Mouse (Mus musculus) megakaryocyte, embryonic 14.5 days (primary cell): ENCODE measurements around the gene Tmem229a. TPM values are rescaled to one million over a fixed set of nuclear protein-coding genes. Genes with fewer than 3 reads are reported as not detected.

Experiments used
- H3K27me3 ChIP-seq: replicated peaks from 2 replicates; pipeline ENCODE3; 2012; ENCODE audit warnings: inconsistent platforms
- H3K36me3 ChIP-seq: replicated peaks from 2 replicates; pipeline ENCODE3; 2012; ENCODE audit warnings: low read length, inconsistent platforms, mixed read lengths
- H3K4me1 ChIP-seq: 2 replicates; pipeline ENCODE4 v1.6.1; 2012; ENCODE audit warnings: inconsistent platforms
- H3K4me3 ChIP-seq: replicated peaks from 2 replicates; pipeline ENCODE3; 2012; ENCODE audit warnings: moderate library complexity, mild to moderate bottlenecking, inconsistent platforms
- H3K9me3 ChIP-seq: 2 replicates; pipeline ENCODE4 v1.6.1; 2012; ENCODE audit warnings: inconsistent platforms
- FLI1 ChIP-seq: IDR thresholded peaks from 2 replicates; pipeline ENCODE4 v1.6.1; 2012; ENCODE audit warnings: low read length, inconsistent platforms, mixed read lengths
- GATA1 ChIP-seq: IDR thresholded peaks from 3 replicates; pipeline ENCODE4 v1.6.1; 2012; ENCODE audit warnings: mixed read lengths, low read length, inconsistent platforms, borderline replicate concordance
- polyA plus RNA-seq: library from polyadenylated mRNA; stranded (reverse); fragments of >175 nt; gene quantifications from 2 replicates; pipeline ENCODE4 v1.2.3, GENCODE M21; 2012; ENCODE audit warnings: low replicate concordance; ENCODE audit not compliant: insufficient read depth

The Tmem229a gene
- polyA plus RNA-seq, 1 experiment = not detected

GRCm38 (mm10) chr6:24905101-24905500, 51.0 kb downstream of the Tmem229a start:
- no peaks in the 10 kb centered on the region for H3K36me3 ChIP-seq
- H3K4me1 ChIP-seq = no peaks in the 10 kb centered on the region
- H3K4me3 ChIP-seq = no peak overlapping the region
- TF ChIP-seq GATA1 = no peak
- TF ChIP-seq FLI1 = no peak
- no peaks in the 10 kb centered on the region for H3K27me3 ChIP-seq
- H3K9me3 ChIP-seq = no peaks in the 10 kb centered on the region

Other genes with a start within 250 kb of the Tmem229a start
- 0.63 TPM in 1 of 2 replicates, not detected in the other for gene Hyal6, start 223.1 kb downstream of the Tmem229a start, polyA plus RNA-seq
- gene Hyal4, start 208.0 kb downstream of the Tmem229a start, polyA plus RNA-seq = not detected in 2 replicates
- not detected in 2 replicates for gene Spam1, start 165.1 kb downstream of the Tmem229a start, polyA plus RNA-seq
- gene Hyal5, start 98.3 kb downstream of the Tmem229a start, polyA plus RNA-seq = not detected in 2 replicates